Mouse (Mus musculus): ENCODE data around the gene Ccnl1.

- TF ChIP-seq ETS1 (IDR thresholded peaks at IDR 0.05; ENCODE audit: low read depth, low read length) (no peak), MAX (IDR thresholded peaks at IDR 0.05; ENCODE audit: low read length) (no peak), MXI1 (IDR thresholded peaks at IDR 0.05; ENCODE audit: low read depth, low read length) (no peak), POLR2A (IDR thresholded peaks at IDR 0.05; ENCODE audit: control insufficient read depth in 1 of 2, insufficient read depth in 1 of 2, low read depth in 1 of 2, low read length in 2 of 2, poor library complexity in 1 of 2) (no peak), EP300 (IDR thresholded peaks at IDR 0.05; ENCODE audit: low read depth in 1 of 2, low read length in 2 of 2) (no peak), KAT2A (conservative IDR thresholded peaks at IDR 0.05; ENCODE audit: low read depth, low read length) (no peak)
These were observed 1.5 kb upstream of the Ccnl1 start for GRCm38 (mm10) chr3:65959416-65960001.
